Comparison of ENCODE assay signal across 17 mouse cellular contexts in genomic region chr8:127424211-127424916, GRCm38 (mm10).
A peak's percentile ranks its signal among the peaks of the same experiment; 100 is the strongest.
DNase-seq lines count a peak whose midpoint lies in the region; ATAC-seq and TF ChIP-seq lines count a peak whose summit lies in the region.
"Had no signal": no experiment of that assay in that cellular context is flagged by ENCODE, and none has a peak within 500 bp of the region (broad histone marks: within the 10 kb centered on the region; RNA-seq: fewer than 3 reads in every experiment).

No protein-coding gene starts in this region.

- no peaks in the 10 kb centered on the region for H3K9me3 ChIP-seq in forebrain, embryonic 14.5 days (replicated peaks; ENCODE audit: control insufficient read depth, low read length)
- no peaks in the 10 kb centered on the region for H3K9me3 ChIP-seq in forebrain, embryonic 11.5 days (ENCODE audit: control insufficient read depth, low read length)
- H3K9me3 ChIP-seq in midbrain, postnatal 0 days (ENCODE audit: low read length), result no peaks in the 10 kb centered on the region
- H3K9me3 ChIP-seq in midbrain, embryonic 10.5 days (replicated peaks), result no peaks in the 10 kb centered on the region
- H3K9me3 ChIP-seq in forebrain, postnatal 0 days (ENCODE audit: low read length), result no peaks in the 10 kb centered on the region
- no peaks in the 10 kb centered on the region for H3K9me3 ChIP-seq in neural tube, embryonic 15.5 days (replicated peaks)
- H3K9me3 ChIP-seq: embryonic facial prominence, embryonic 15.5 days had no signal

- ATAC-seq in forebrain, embryonic 14.5 days, result peak; percentile 69; the same call in 1 of the 2 replicates
- ATAC-seq in forebrain, embryonic 11.5 days (replicated peaks; ENCODE audit: low FRiP score), result no peak
- no peak for ATAC-seq in midbrain, postnatal 0 days (ENCODE audit: low FRiP score)
- peak; percentile 36 for ATAC-seq in forebrain, postnatal 0 days
- 0 out of 2 replicates have a peak, but pooled peaks have one; percentile 24 for ATAC-seq in neural tube, embryonic 15.5 days (ENCODE audit: low FRiP score)

- no peak overlapping the region for H3K4me2 ChIP-seq in forebrain, embryonic 14.5 days (ENCODE audit: low read length)
- no peak overlapping the region for H3K4me2 ChIP-seq in forebrain, embryonic 11.5 days (ENCODE audit: low read depth, low read length, severe bottlenecking)
- no peak overlapping the region for H3K4me2 ChIP-seq in midbrain, postnatal 0 days (ENCODE audit: low read depth, low read length, poor library complexity, severe bottlenecking)
- no peak overlapping the region for H3K4me2 ChIP-seq in forebrain, postnatal 0 days (ENCODE audit: low read depth)
- H3K4me2 ChIP-seq in neural tube, embryonic 15.5 days, result no peak overlapping the region
- H3K4me2 ChIP-seq: embryonic facial prominence, embryonic 15.5 days; heart, embryonic 11.5 days had no signal

- H3K9ac ChIP-seq in forebrain, embryonic 14.5 days (ENCODE audit: low read length), result no peak overlapping the region
- no peak overlapping the region for H3K9ac ChIP-seq in forebrain, embryonic 11.5 days (ENCODE audit: low read length)
- H3K9ac ChIP-seq in midbrain, postnatal 0 days (replicated peaks; ENCODE audit: low read length, poor library complexity, severe bottlenecking), result no peak overlapping the region
- no peak overlapping the region for H3K9ac ChIP-seq in forebrain, postnatal 0 days
- H3K9ac ChIP-seq in neural tube, embryonic 15.5 days (replicated peaks), result no peak overlapping the region
- H3K9ac ChIP-seq: embryonic facial prominence, embryonic 15.5 days had no signal

- 72% methylated on average over 13 of the region's 13 CpGs for WGBS in forebrain, embryonic 14.5 days
- 94% methylated on average over 13 of the region's 13 CpGs for WGBS in forebrain, embryonic 11.5 days
- 85% methylated on average over 13 of the region's 13 CpGs for WGBS in midbrain, postnatal 0 days
- WGBS in midbrain, embryonic 10.5 days, result 95% methylated on average over 13 of the region's 13 CpGs
- WGBS in forebrain, postnatal 0 days, result 58% methylated on average over 13 of the region's 13 CpGs
- WGBS in neural tube, embryonic 15.5 days, result 54% methylated on average over 13 of the region's 13 CpGs

- H3K4me1 ChIP-seq in forebrain, embryonic 14.5 days (ENCODE audit: control insufficient read depth, insufficient read depth, low read length), result peaks cover 11% of the 10 kb centered on the region
- H3K4me1 ChIP-seq in forebrain, embryonic 11.5 days (replicated peaks; ENCODE audit: control insufficient read depth, insufficient read depth, low read length), result peaks cover 3% of the 10 kb centered on the region; the same call in 1 of the 2 replicates
- no peaks in the 10 kb centered on the region for H3K4me1 ChIP-seq in midbrain, postnatal 0 days (ENCODE audit: insufficient read depth, low read length)
- peaks cover 8% of the 10 kb centered on the region; the same call in 1 of the 2 replicates for H3K4me1 ChIP-seq in midbrain, embryonic 10.5 days
- H3K4me1 ChIP-seq in forebrain, postnatal 0 days (ENCODE audit: insufficient read depth), result peaks cover 14% of the 10 kb centered on the region; the same call in 1 of the 2 replicates
- peaks cover 9% of the 10 kb centered on the region for H3K4me1 ChIP-seq in neural tube, embryonic 15.5 days
- H3K4me1 ChIP-seq: embryonic facial prominence, embryonic 15.5 days had no signal

- no peaks in the 10 kb centered on the region for H3K27me3 ChIP-seq in forebrain, embryonic 14.5 days (replicated peaks; ENCODE audit: control insufficient read depth, insufficient read depth, low read length)
- H3K27me3 ChIP-seq in forebrain, embryonic 11.5 days (ENCODE audit: control insufficient read depth, insufficient read depth, low read length), result no peaks in the 10 kb centered on the region
- H3K27me3 ChIP-seq in midbrain, postnatal 0 days (ENCODE audit: insufficient read depth, low read length), result no peaks in the 10 kb centered on the region
- H3K27me3 ChIP-seq in midbrain, embryonic 10.5 days (ENCODE audit: low read depth, poor library complexity, severe bottlenecking), result no peaks in the 10 kb centered on the region
- H3K27me3 ChIP-seq in forebrain, postnatal 0 days (ENCODE audit: insufficient read depth, low read length), result no peaks in the 10 kb centered on the region
- no peaks in the 10 kb centered on the region for H3K27me3 ChIP-seq in neural tube, embryonic 15.5 days (replicated peaks)
- H3K27me3 ChIP-seq: embryonic facial prominence, embryonic 15.5 days had no signal

- H3K4me3 ChIP-seq in forebrain, embryonic 14.5 days (ENCODE audit: low read depth, low read length), result no peak overlapping the region
- no peak overlapping the region for H3K4me3 ChIP-seq in forebrain, embryonic 11.5 days (ENCODE audit: low read depth, low read length)
- H3K4me3 ChIP-seq in midbrain, postnatal 0 days (ENCODE audit: low read depth, low read length), result no peak overlapping the region
- H3K4me3 ChIP-seq in midbrain, embryonic 10.5 days, result no peak overlapping the region
- no peak overlapping the region for H3K4me3 ChIP-seq in forebrain, postnatal 0 days (ENCODE audit: low read depth, low read length)
- H3K4me3 ChIP-seq in neural tube, embryonic 15.5 days (replicated peaks), result no peak overlapping the region
- H3K4me3 ChIP-seq: embryonic facial prominence, embryonic 15.5 days; myocyte had no signal

- peak overlapping the region; percentile 56; the same call in 1 of the 2 replicates for H3K27ac ChIP-seq in forebrain, embryonic 14.5 days (ENCODE audit: low read depth, low read length)
- H3K27ac ChIP-seq in forebrain, embryonic 11.5 days (ENCODE audit: low read depth, low read length), result no peak overlapping the region
- no peak overlapping the region for H3K27ac ChIP-seq in midbrain, postnatal 0 days (ENCODE audit: low read depth, low read length)
- no peak overlapping the region for H3K27ac ChIP-seq in midbrain, embryonic 10.5 days (replicated peaks)
- H3K27ac ChIP-seq in forebrain, postnatal 0 days (ENCODE audit: low read depth, low read length), result peak overlapping the region; percentile 55
- no peak overlapping the region for H3K27ac ChIP-seq in neural tube, embryonic 15.5 days (replicated peaks)
- H3K27ac ChIP-seq: embryonic facial prominence, embryonic 15.5 days; kidney, postnatal 0 days had no signal

- no peak for TF ChIP-seq CTCF in midbrain, postnatal 0 days (IDR thresholded peaks at IDR 0.05)
- TF ChIP-seq CTCF in forebrain, postnatal 0 days (IDR thresholded peaks at IDR 0.05; ENCODE audit: low read depth), result no peak

- peaks cover 4% of the 10 kb centered on the region; the same call in 1 of the 2 replicates for H3K36me3 ChIP-seq in forebrain, embryonic 14.5 days (ENCODE audit: control insufficient read depth, insufficient read depth, low read length)
- no peaks in the 10 kb centered on the region for H3K36me3 ChIP-seq in forebrain, embryonic 11.5 days (ENCODE audit: control insufficient read depth, insufficient read depth, low read length)
- no peaks in the 10 kb centered on the region for H3K36me3 ChIP-seq in midbrain, postnatal 0 days (ENCODE audit: insufficient read depth, low read length)
- peaks cover 39% of the 10 kb centered on the region for H3K36me3 ChIP-seq in midbrain, embryonic 10.5 days
- H3K36me3 ChIP-seq in forebrain, postnatal 0 days (ENCODE audit: insufficient read depth), result no peaks in the 10 kb centered on the region
- H3K36me3 ChIP-seq in neural tube, embryonic 15.5 days, result no peaks in the 10 kb centered on the region

- DNase-seq in forebrain, embryonic 14.5 days (ENCODE audit: low spot score), result peak; percentile 87
- DNase-seq in forebrain, embryonic 11.5 days (ENCODE audit: low spot score), result no peak
- peak; percentile 51 for DNase-seq in midbrain, postnatal 0 days (ENCODE audit: low spot score)
- DNase-seq in midbrain, embryonic 10.5 days (ENCODE audit: low spot score), result no peak
- peak; percentile 74 for DNase-seq in forebrain, postnatal 0 days
- DNase-seq in thymus, adult 18-20 months, result no peak
- DNase-seq: heart, postnatal 10 days; kidney, adult 18-20 months; liver; lung, postnatal 10 days; midbrain, embryonic 14.5 days; thymus, postnatal 14 days had no signal

Comparison
In these comparisons a context has a peak if more than half of its experiments do, and no peak if none do; other contexts are left out.
1. ATAC-seq: peak in forebrain, embryonic 14.5 days (single experiment), forebrain, postnatal 0 days (single experiment) and neural tube, embryonic 15.5 days (single experiment); none in forebrain, embryonic 11.5 days (single experiment) and midbrain, postnatal 0 days (single experiment).
2. DNase-seq: peak in forebrain, embryonic 14.5 days (single experiment), midbrain, postnatal 0 days (single experiment) and forebrain, postnatal 0 days (single experiment); none in forebrain, embryonic 11.5 days (single experiment), midbrain, embryonic 10.5 days (single experiment) and thymus, adult 18-20 months (0 of 2).
3. H3K27ac ChIP-seq: peak in forebrain, embryonic 14.5 days (single experiment) and forebrain, postnatal 0 days (single experiment); none in forebrain, embryonic 11.5 days (single experiment), midbrain, postnatal 0 days (single experiment), midbrain, embryonic 10.5 days (single experiment) and neural tube, embryonic 15.5 days (single experiment).